Mouse (Mus musculus) bone marrow macrophage, adult 2 months (primary cell): ENCODE results near the gene Btbd9. TPM values are rescaled to one million over a fixed set of nuclear protein-coding genes. Genes with fewer than 3 reads are reported as not detected.
A peak's percentile ranks its signal among the peaks of the same experiment; 100 is the strongest.

Experiments used
- H3K27ac ChIP-seq: 2 replicates; pipeline ENCODE4 v1.5.1; 2012; ENCODE audit warnings: low read depth, low read length; ENCODE audit not compliant: insufficient read depth
- H3K4me1 ChIP-seq: 2 replicates; pipeline ENCODE4 v1.6.1; 2012; ENCODE audit warnings: low read length; ENCODE audit not compliant: control insufficient read depth, insufficient read depth
- H3K4me3 ChIP-seq: 2 replicates; pipeline ENCODE4 v1.5.1; 2012; ENCODE audit warnings: mild to moderate bottlenecking, low read length, moderate library complexity; ENCODE audit not compliant: insufficient read depth
- CTCF ChIP-seq: IDR thresholded peaks from 2 replicates; pipeline ENCODE4 v1.5.1; 2012; ENCODE audit warnings: low read depth, mild to moderate bottlenecking, low read length, moderate library complexity
- POLR2A ChIP-seq: IDR thresholded peaks from 2 replicates; pipeline ENCODE4 v1.6.1; 2012; ENCODE audit warnings: mild to moderate bottlenecking, low read depth, low read length, borderline replicate concordance
- polyA plus RNA-seq: library from polyadenylated mRNA; stranded (reverse); fragments of >200 nt; gene quantifications from 2 replicates; pipeline ENCODE4 v1.2.4, GENCODE M21; 2012; ENCODE audit not compliant: missing spikeins, insufficient read depth, insufficient read length

Gene Btbd9
- polyA plus RNA-seq, 1 experiment = 22.9 TPM

- H3K4me1 ChIP-seq = peaks cover 10% of the 10 kb centered on the region
- H3K27ac ChIP-seq = no peak overlapping the region
- H3K4me3 ChIP-seq = no peak overlapping the region
- TF ChIP-seq CTCF (no peak), POLR2A (no peak)
Measured at GRCm38 (mm10) chr17:30485067-30485854, 91.0 kb downstream of the Btbd9 start.

- Histone ChIP-seq H3K4me1 (peaks cover 10% of the 10 kb centered on the region), H3K4me3 (no peak overlapping the region), H3K27ac (no peak overlapping the region)
- TF ChIP-seq POLR2A = no peak
- no peak for TF ChIP-seq CTCF
Measured at GRCm38 (mm10) chr17:30484446-30485066, 91.7 kb downstream of the Btbd9 start.

DNA sequence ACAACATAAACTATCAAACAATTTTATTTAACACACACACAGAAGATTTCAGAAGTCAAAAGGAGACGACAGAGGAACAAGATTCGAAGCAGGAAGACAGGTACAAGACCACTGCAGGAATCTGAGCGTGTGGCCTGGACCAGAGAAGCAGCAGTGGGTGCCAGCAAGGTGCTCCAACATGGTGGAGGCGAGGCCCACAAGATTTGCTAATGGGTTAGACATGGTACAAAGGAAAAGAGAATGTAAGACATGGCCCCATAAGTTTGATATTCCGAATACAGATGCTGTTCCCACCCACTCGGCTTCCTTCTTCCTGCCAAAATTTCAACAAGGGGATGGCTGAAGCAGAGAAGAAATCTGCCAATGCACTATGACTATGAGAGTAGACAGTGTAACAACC is 94.5 kb downstream of the Btbd9 start:
- Histone ChIP-seq H3K4me1 (peaks cover 10% of the 10 kb centered on the region), H3K4me3 (no peak overlapping the region), H3K27ac (no peak overlapping the region)
- TF ChIP-seq CTCF (no peak), POLR2A (no peak)

DNA sequence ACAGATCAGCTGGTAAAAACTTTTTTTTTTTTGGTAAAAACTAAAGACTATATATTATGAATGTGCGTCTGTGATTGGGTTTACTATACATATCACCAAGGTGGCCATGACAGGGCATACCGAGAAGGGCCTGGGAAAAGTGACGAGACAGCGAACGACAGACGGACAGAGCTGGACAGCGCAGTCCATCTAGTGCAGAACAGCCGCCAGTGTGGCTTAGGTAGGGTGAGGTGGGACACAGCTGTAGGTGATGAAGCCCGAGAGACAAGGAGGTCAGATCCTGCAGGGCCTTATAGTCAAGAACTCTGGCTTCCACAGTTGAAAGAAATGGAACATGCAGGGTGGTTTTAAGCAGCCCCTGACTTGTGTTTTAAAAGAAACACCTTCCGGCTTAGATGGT is 94.9 kb downstream of the Btbd9 start:
- Histone ChIP-seq H3K4me1 (peaks cover 10% of the 10 kb centered on the region), H3K4me3 (no peak overlapping the region), H3K27ac (no peak overlapping the region)
- TF ChIP-seq POLR2A = no peak
- no peak for TF ChIP-seq CTCF

DNA sequence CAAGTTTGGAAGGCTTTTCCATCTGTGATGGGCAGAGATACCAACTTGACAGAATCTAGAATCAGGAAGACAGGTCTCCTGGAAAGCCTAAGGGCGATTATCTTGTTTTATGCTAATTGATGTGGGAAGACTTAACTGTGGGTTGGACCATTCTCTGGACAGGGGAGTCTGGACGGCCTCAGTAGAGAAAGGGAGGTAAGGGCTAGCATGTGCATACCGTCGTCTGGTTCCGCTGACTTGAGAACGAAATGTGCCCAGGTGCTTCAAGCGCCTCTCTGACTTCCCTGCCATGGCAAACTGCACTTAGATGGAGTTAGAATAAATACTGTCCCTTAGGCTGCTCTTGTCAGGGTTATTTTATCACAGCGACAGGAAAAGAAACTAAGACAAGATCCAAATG is 95.9 kb downstream of the Btbd9 start:
- Histone ChIP-seq H3K4me3 (no peak overlapping the region), H3K4me1 (peaks cover 7% of the 10 kb centered on the region), H3K27ac (no peak overlapping the region)
- TF ChIP-seq POLR2A = no peak
- TF ChIP-seq CTCF = no peak

DNA sequence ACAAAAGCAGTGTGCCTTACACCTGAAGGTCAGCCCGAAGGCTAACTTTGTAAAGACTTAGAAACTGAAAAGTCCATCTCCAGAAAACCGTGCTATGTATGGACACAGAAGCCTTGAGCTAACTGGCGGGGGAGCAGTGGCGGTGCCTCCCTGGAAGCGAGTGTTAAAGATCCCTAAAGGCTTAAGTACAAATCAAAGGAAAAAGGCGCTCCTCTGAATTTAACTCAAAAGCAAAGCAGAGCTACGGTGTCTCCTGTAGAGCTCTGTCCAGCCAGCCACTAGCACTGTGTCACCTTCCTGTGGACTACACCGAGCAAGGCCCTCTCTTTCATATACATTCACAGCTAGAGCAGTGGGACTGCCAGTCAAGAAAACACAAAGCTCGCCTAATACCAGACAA is 98.1 kb downstream of the Btbd9 start:
- Histone ChIP-seq H3K4me3 (no peak overlapping the region), H3K27ac (no peak overlapping the region), H3K4me1 (peaks cover 10% of the 10 kb centered on the region)
- TF ChIP-seq CTCF (no peak), POLR2A (no peak)

DNA sequence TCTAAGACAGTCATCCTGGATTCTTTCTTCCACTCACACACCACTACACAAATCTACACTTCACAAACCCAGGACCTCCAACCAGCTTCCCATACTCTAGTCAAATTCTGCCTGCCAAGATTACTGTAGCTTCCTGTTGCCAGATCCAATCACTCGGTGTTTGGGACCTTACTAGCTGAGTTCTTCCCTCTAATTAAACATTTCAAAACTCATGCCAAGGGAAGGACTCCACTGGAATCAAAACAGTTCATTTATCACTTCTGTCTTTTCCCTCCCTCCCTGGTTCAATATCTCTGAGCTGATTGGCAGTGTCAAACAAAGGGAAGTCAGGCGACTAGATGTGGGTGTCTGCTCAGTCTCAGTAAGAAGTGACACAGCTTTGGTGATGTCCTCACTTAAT is 101.7 kb downstream of the Btbd9 start:
- Histone ChIP-seq H3K4me3 (no peak overlapping the region), H3K4me1 (peaks cover 14% of the 10 kb centered on the region), H3K27ac (peak overlapping the region; percentile 28)
- TF ChIP-seq CTCF = no peak
- TF ChIP-seq POLR2A = no peak

DNA sequence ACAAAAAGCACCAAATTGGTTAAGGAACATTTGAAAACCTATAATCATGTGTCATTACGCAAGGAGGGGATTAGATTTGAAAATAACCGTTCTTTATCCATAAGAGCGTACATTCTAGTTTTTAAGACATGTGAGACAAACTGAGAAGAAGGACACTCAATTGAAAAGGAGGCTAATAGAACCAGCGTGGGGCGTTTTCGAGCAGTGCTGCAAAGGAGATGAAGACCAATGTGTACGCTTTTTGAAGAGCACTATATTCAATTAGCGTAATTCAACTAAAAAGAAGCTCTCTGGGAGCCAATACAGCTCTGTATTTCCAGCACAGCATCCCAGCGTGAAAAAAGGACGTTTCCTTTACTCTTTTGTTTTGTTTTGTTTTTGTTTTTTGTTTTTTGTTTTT is 103.5 kb downstream of the Btbd9 start:
- Histone ChIP-seq H3K4me3 (no peak overlapping the region), H3K27ac (no peak overlapping the region), H3K4me1 (peaks cover 14% of the 10 kb centered on the region)
- TF ChIP-seq CTCF = no peak
- TF ChIP-seq POLR2A = no peak

GRCm38 (mm10) chr17:30471512-30471911 is 104.8 kb downstream of the Btbd9 start:
- no peak overlapping the region for H3K4me3 ChIP-seq
- H3K27ac ChIP-seq = no peak overlapping the region
- peaks cover 14% of the 10 kb centered on the region for H3K4me1 ChIP-seq
- TF ChIP-seq POLR2A (no peak), CTCF (no peak)

- Histone ChIP-seq H3K4me1 (peaks cover 14% of the 10 kb centered on the region), H3K27ac (no peak overlapping the region)
- TF ChIP-seq POLR2A (no peak), CTCF (no peak)
Measured at GRCm38 (mm10) chr17:30470790-30471189, 105.5 kb downstream of the Btbd9 start.

GRCm38 (mm10) chr17:30470286-30470685 is 106.0 kb downstream of the Btbd9 start:
- TF ChIP-seq CTCF = no peak
- no peak for TF ChIP-seq POLR2A
- Histone ChIP-seq H3K4me3 (no peak overlapping the region), H3K4me1 (peaks cover 18% of the 10 kb centered on the region), H3K27ac (no peak overlapping the region)

More at GRCm38 (mm10) chr17:30470790-30471189, 105.5 kb downstream of the Btbd9 start:
- H3K4me3 ChIP-seq = no peak overlapping the region
